Mouse (Mus musculus) olfactory bulb, adult 2 months (tissue): ENCODE measurements around the gene Pafah1b1.

Source experiments
- CTCF ChIP-seq: fragments of 200-500 bp; IDR thresholded peaks from 2 replicates; pipeline ENCODE4 v1.5.1; 2012; ENCODE audit warnings: low read depth, mild to moderate bottlenecking, low read length, moderate library complexity; ENCODE audit not compliant: insufficient read depth
- POLR2A ChIP-seq: fragments of 200-500 bp; IDR thresholded peaks from 2 replicates; pipeline ENCODE4 v1.6.1; 2012; ENCODE audit warnings: mild to moderate bottlenecking, low read depth, low read length, moderate library complexity; ENCODE audit not compliant: insufficient read depth

DNA sequence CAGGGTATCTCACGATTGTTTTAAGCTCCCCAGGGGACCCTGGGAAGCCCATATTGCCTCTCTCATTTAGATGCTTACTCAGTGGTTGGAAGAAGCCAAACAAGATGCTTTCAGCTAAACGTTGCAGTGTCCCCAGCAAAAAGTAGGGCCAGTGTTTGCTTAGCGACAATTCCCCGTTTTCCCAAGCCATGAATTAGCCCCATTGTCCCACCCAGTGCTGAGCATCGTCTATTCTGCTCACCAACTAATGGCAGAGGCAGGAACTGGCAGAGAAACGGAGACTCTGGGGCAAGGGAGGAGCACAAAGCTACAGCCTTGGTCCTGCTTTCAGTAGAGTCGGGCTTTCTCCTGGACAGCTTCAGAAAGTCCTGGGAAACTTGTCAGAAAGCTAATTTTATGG is 10.4 kb upstream of the Pafah1b1 start:
- TF ChIP-seq CTCF (no peak), POLR2A (no peak)
